Mouse (Mus musculus) MEL (cell line): Measurements from ENCODE around the gene Dock4. TPM values are rescaled to one million over a fixed set of nuclear protein-coding genes. Genes with fewer than 3 reads are reported as not detected.

Source experiments
- DNase-seq: peaks from one replicate; pipeline ENCODE4 v3.0.0; 2011; ENCODE audit warnings: low read depth, low spot score
- H3K27ac ChIP-seq: 2 replicates; pipeline ENCODE4 v1.5.1; 2012; ENCODE audit warnings: low read depth, mild to moderate bottlenecking, control low read depth, low read length, moderate library complexity; ENCODE audit not compliant: control insufficient read depth
- H3K27me3 ChIP-seq, 2 experiments: fragments of 150-350 bp in 1 of 2; sonication (generic) in 1 of 2; 2 replicates each; pipeline ENCODE4 v1.6.1; 2012; ENCODE audit warnings: low read length in 2 of 2, mild to moderate bottlenecking in 2 of 2, improper control_type of control experiment in 1 of 2, moderate library complexity in 1 of 2; ENCODE audit not compliant: insufficient read depth in 2 of 2, control insufficient read depth in 1 of 2
- H3K36me3 ChIP-seq, 2 experiments: 2 replicates each; pipeline ENCODE4 v1.6.1; 2012 to 2014; ENCODE audit warnings: low read length in 2 of 2, improper control_type of control experiment in 1 of 2, inconsistent platforms in 1 of 2, mild to moderate bottlenecking in 1 of 2; ENCODE audit not compliant: insufficient read depth in 2 of 2, control insufficient read depth in 1 of 2
- H3K4me1 ChIP-seq, 2 experiments: fragments of 150-350 bp in 1 of 2; sonication (generic) in 1 of 2; 2 replicates each; pipeline ENCODE4 v1.6.1; 2012; ENCODE audit warnings: low read length in 2 of 2, improper control_type of control experiment in 1 of 2, mild to moderate bottlenecking in 1 of 2; ENCODE audit not compliant: insufficient read depth in 2 of 2, control insufficient read depth in 1 of 2
- H3K4me3 ChIP-seq, 2 experiments: fragments of 150-350 bp in 1 of 2; sonication (generic) in 1 of 2; 2 replicates each; pipeline ENCODE4 v1.5.1; 2012; ENCODE audit warnings: low read depth in 2 of 2, low read length in 2 of 2, mild to moderate bottlenecking in 2 of 2, moderate library complexity in 2 of 2, control low read depth in 1 of 2, improper control_type of control experiment in 1 of 2; ENCODE audit not compliant: control insufficient read depth in 1 of 2, insufficient read depth in 1 of 2
- H3K79me2 ChIP-seq: 2 replicates; pipeline ENCODE4 v1.6.1; 2012; ENCODE audit warnings: mild to moderate bottlenecking, low read length, moderate library complexity; ENCODE audit not compliant: control insufficient read depth, poor library complexity, insufficient read depth
- H3K9ac ChIP-seq: 2 replicates; pipeline ENCODE4 v1.6.1; 2012; ENCODE audit warnings: low read depth, mild to moderate bottlenecking, control low read depth, low read length, moderate library complexity; ENCODE audit not compliant: control insufficient read depth, poor library complexity, severe bottlenecking
- H3K9me3 ChIP-seq: fragments of 150-350 bp; sonication (generic); replicated peaks from 2 replicates; pipeline ENCODE4 v1.6.1; 2012; ENCODE audit warnings: mild to moderate bottlenecking, low read length, improper control_type of control experiment, moderate library complexity; ENCODE audit not compliant: insufficient read depth
- CHD1 ChIP-seq: IDR thresholded peaks from 2 replicates; pipeline ENCODE4 v1.6.1; 2012; ENCODE audit warnings: low read depth, mild to moderate bottlenecking, inconsistent platforms, low read length, improper control_type of control experiment
- CHD2 ChIP-seq: IDR thresholded peaks from 2 replicates; pipeline ENCODE4 v1.6.1; 2011; ENCODE audit warnings: low read length, improper control_type of control experiment
- CTCF ChIP-seq, 3 experiments: IDR thresholded peaks in 2 of 3; conservative IDR thresholded peaks in 1 of 3; 2 replicates each; pipeline ENCODE4 v1.5.1; 2011 to 2012; ENCODE audit warnings: low read length in 3 of 3, low read depth in 2 of 3, mild to moderate bottlenecking in 2 of 3, improper control_type of control experiment in 1 of 3, inconsistent platforms in 1 of 3, mixed read lengths in 1 of 3, moderate library complexity in 1 of 3; ENCODE audit not compliant: control insufficient read depth in 1 of 3, insufficient read depth in 1 of 3, poor library complexity in 1 of 3, severe bottlenecking in 1 of 3
- ELF1 ChIP-seq: IDR thresholded peaks from 2 replicates; pipeline ENCODE4 v1.6.1; 2014; ENCODE audit warnings: low read depth, mild to moderate bottlenecking, inconsistent platforms, low read length, improper control_type of control experiment, moderate library complexity
- HCFC1 ChIP-seq: IDR thresholded peaks from 2 replicates; pipeline ENCODE4 v1.6.1; 2012; ENCODE audit warnings: low read depth, mild to moderate bottlenecking, inconsistent platforms, low read length, improper control_type of control experiment, moderate library complexity
- JUND ChIP-seq: IDR thresholded peaks from 2 replicates; pipeline ENCODE4 v1.6.1; 2011; ENCODE audit warnings: low read depth, mild to moderate bottlenecking, improper control_type of control experiment, low read length
- MAZ ChIP-seq: IDR thresholded peaks from 2 replicates; pipeline ENCODE4 v1.6.1; 2012; ENCODE audit warnings: low read depth, mild to moderate bottlenecking, inconsistent platforms, low read length, improper control_type of control experiment
- MXI1 ChIP-seq: IDR thresholded peaks from 2 replicates; pipeline ENCODE4 v1.6.1; 2011; ENCODE audit warnings: mild to moderate bottlenecking, low read depth, low read length, improper control_type of control experiment
- NRF1 ChIP-seq: IDR thresholded peaks from 2 replicates; pipeline ENCODE4 v1.6.1; 2014; ENCODE audit warnings: low read depth, mild to moderate bottlenecking, inconsistent platforms, low read length, improper control_type of control experiment, moderate library complexity; ENCODE audit not compliant: poor library complexity, insufficient read depth, severe bottlenecking
- POLR2A ChIP-seq, 2 experiments: IDR thresholded peaks; 2 replicates each; pipeline ENCODE4 v1.6.1; 2011 to 2012; ENCODE audit warnings: low read length in 2 of 2, mild to moderate bottlenecking in 2 of 2, control low read depth in 1 of 2, improper control_type of control experiment in 1 of 2, low read depth in 1 of 2, moderate library complexity in 1 of 2; ENCODE audit not compliant: control insufficient read depth in 1 of 2, insufficient read depth in 1 of 2, poor library complexity in 1 of 2
- RAD21 ChIP-seq: IDR thresholded peaks from 2 replicates; pipeline ENCODE4 v1.6.1; 2011; ENCODE audit warnings: mild to moderate bottlenecking, low read depth, low read length, improper control_type of control experiment
- SIN3A ChIP-seq: IDR thresholded peaks from 2 replicates; pipeline ENCODE4 v1.6.1; 2012; ENCODE audit warnings: low read length, improper control_type of control experiment, inconsistent platforms
- SMC3 ChIP-seq: IDR thresholded peaks from 2 replicates; pipeline ENCODE4 v1.6.1; 2011; ENCODE audit warnings: low read depth, low read length, improper control_type of control experiment
- TBP ChIP-seq: IDR thresholded peaks from 2 replicates; pipeline ENCODE4 v1.8.0; 2011; ENCODE audit warnings: low read depth, low read length, improper control_type of control experiment
- ZKSCAN1 ChIP-seq: IDR thresholded peaks from 2 replicates; pipeline ENCODE4 v1.6.1; 2012; ENCODE audit warnings: low read depth, mild to moderate bottlenecking, inconsistent platforms, low read length, improper control_type of control experiment, moderate library complexity
- ZMIZ1 ChIP-seq: IDR thresholded peaks from 2 replicates; pipeline ENCODE4 v1.6.1; 2012; ENCODE audit warnings: low read depth, mild to moderate bottlenecking, inconsistent platforms, low read length, improper control_type of control experiment, moderate library complexity
- ZNF384 ChIP-seq: IDR thresholded peaks from 2 replicates; pipeline ENCODE4 v1.6.1; 2012; ENCODE audit warnings: low read depth, mild to moderate bottlenecking, inconsistent platforms, low read length, improper control_type of control experiment
- polyA plus RNA-seq, 2 experiments: library from polyadenylated mRNA; stranded (reverse) in 1 of 2; unstranded in 1 of 2; fragments of >175 nt in 1 of 2; fragments of >200 nt in 1 of 2; gene quantifications; 2 replicates each; pipeline versions ENCODE4 v1.2.1 to v1.2.4; 2012; ENCODE audit warnings: low replicate concordance in 2 of 2, low read depth in 1 of 2; ENCODE audit not compliant: insufficient read length in 2 of 2, insufficient read depth in 1 of 2, missing spikeins in 1 of 2
- total RNA-seq: library from RNA; depleted of rRNA; stranded (reverse); fragments of 300-350 nt; gene quantifications from 2 replicates; pipeline ENCODE4 v1.2.3, GENCODE M21; 2012; rRNA removed

The Dock4 gene
- total RNA-seq (0.08 and 0.13 TPM in 2 replicates), polyA plus RNA-seq (under 1 TPM in 1 of 2 experiments, not detected in 1; 0.17 TPM)

DNA sequence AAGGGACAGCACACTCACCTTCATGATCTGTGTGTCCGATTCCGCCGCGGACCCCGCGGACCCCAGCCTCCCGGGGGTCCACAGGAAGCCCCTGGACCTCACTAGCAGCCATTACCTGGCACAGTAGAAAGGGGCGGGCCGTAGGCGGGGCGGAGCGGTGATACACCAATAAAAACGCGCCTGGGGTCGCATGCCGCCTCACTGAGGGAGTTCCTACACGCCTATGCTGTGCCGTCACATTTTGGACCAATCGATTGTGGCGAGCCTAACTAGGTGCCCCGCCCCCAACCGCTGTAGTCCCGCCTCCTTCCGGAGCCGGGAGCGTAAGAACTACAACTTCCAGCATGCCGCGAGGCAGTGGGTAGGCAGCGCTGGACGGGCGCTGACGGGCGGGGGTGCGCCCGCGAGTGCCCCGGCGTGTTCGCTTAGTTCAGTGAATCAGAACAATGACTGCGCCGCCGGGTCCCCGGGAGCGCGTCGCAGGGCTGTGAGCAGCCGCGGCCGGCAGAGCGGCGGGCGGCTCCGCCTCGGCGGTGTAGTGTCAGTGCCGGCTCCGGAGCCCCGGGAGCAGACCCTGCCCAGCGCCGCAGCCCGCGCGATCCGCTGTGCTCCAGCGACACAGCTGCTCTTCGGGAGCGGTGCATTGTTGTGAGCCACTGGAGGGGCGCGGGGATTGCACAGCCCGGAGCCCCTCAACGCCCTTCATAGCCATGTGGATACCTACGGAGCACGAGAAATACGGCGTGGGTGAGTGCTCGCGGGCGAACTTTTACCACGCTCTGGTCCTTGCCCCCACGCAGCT is at the start of gene Dock4, which contains the start of gene Zfp277:
TSS of gene Dock4 (plus strand) at position 305 of the 802 bp plus-strand sequence.
TSS of gene Zfp277 (minus strand) at position 255 of the 802 bp plus-strand sequence.
- TF ChIP-seq TBP (no peak), ZKSCAN1 (no peak), MXI1 (peak; percentile 77), ELF1 (peak; percentile 85), MAZ (peak; percentile 92; the same call in 1 of the 2 replicates), SIN3A (peak; percentile 50; the same call in 1 of the 2 replicates), ZMIZ1 (no peak), NRF1 (0 out of 2 replicates have a peak, but pooled peaks have one; percentile 36), POLR2A (IDR thresholded peaks at IDR 0.05; ENCODE audit: control insufficient read depth in 1 of 2, insufficient read depth in 1 of 2, low read depth in 1 of 2, low read length in 2 of 2, poor library complexity in 1 of 2) (peak in 1 of 2 experiments; percentile 53; a peak in 1 of 4 replicates), HCFC1 (peak; percentile 97)
- peak within 1 kb of the TSS; percentile 87 for H3K4me3 ChIP-seq
- no peak within 1 kb of the TSS for H3K27ac ChIP-seq
- DNase-seq = peak; percentile 99
- peaks cover 0 to 3% of the 10 kb centered on the region in 2 experiments; a peak in 1 of 4 replicates for H3K36me3 ChIP-seq
- H3K79me2 ChIP-seq = no peaks in the 10 kb centered on the region
- peak within 1 kb of the TSS; percentile 58 for H3K9ac ChIP-seq
- peaks cover 10 to 11% of the 10 kb centered on the region in 2 experiments for H3K27me3 ChIP-seq
- no peaks in the 10 kb centered on the region; a peak in 2 of 4 replicates for H3K4me1 ChIP-seq
- no peaks in the 10 kb centered on the region for H3K9me3 ChIP-seq

- Histone ChIP-seq H3K9me3 (no peaks in the 10 kb centered on the region), H3K4me3 (no peak overlapping the region), H3K27me3 (no peaks in the 10 kb centered on the region), H3K79me2 (no peaks in the 10 kb centered on the region), H3K9ac (no peak overlapping the region), H3K36me3 (no peaks in the 10 kb centered on the region), H3K27ac (no peak overlapping the region), H3K4me1 (no peaks in the 10 kb centered on the region)
- no peak for DNase-seq
- TF ChIP-seq CHD2 (no peak), MXI1 (no peak), RAD21 (no peak), ZMIZ1 (no peak), CTCF (IDR thresholded peaks at IDR 0.05 in 2 of 3, conservative IDR thresholded peaks at IDR 0.05 in 1 of 3; ENCODE audit: control insufficient read depth in 1 of 3, insufficient read depth in 1 of 3, low read depth in 2 of 3, low read length in 3 of 3, poor library complexity in 1 of 3, severe bottlenecking in 1 of 3) (no peak), JUND (no peak), CHD1 (no peak), ELF1 (no peak), ZNF384 (no peak), SMC3 (no peak)
These were observed 46.8 kb upstream of the Dock4 start for GRCm38 (mm10) chr12:40398916-40399315.
